Mouse (Mus musculus) limb, embryonic 14.5 days (tissue): ENCODE measurements at regions not wholly inside any gene's neighbourhood (a gene's known extent, or its start where the extent isn't known, plus 50 kb on each side); places are given as distances from the start of the nearest gene placed in this dataset.
"Not testable (repeated sequence)": the region's sequence is repeated elsewhere in the genome, so short reads cannot be mapped to it uniquely, and the experiment has no call there.

Source experiments
- ATAC-seq: fragments of 200-750 bp; cut with Nextera tagmentation; 2 replicates; pipeline ENCODE4 v1.8.0; 2017; ENCODE audit warnings: low read depth, moderate number of reproducible peaks, moderate TSS enrichment; ENCODE audit not compliant: low FRiP score
- DNase-seq: peaks from one replicate; pipeline ENCODE4 v3.0.0-alpha.2; 2015; ENCODE audit warnings: low spot score
- H3K27ac ChIP-seq: fragments of 300-500 bp; sonication (generic); replicated peaks from 2 replicates; pipeline ENCODE4 v1.5.1; 2014; ENCODE audit warnings: low read depth, mild to moderate bottlenecking, low read length, moderate library complexity, mixed read lengths
- H3K27me3 ChIP-seq: fragments of 300-500 bp; sonication (generic); 2 replicates; pipeline ENCODE4 v1.6.1; 2014; ENCODE audit warnings: low read length, mixed read lengths; ENCODE audit not compliant: control insufficient read depth, insufficient read depth
- H3K36me3 ChIP-seq: fragments of 300-500 bp; sonication (generic); 2 replicates; pipeline ENCODE4 v1.6.1; 2014; ENCODE audit warnings: mild to moderate bottlenecking, low read length, moderate library complexity, mixed read lengths; ENCODE audit not compliant: control insufficient read depth, insufficient read depth
- H3K4me1 ChIP-seq: fragments of 300-500 bp; sonication (generic); 2 replicates; pipeline ENCODE4 v1.6.1; 2014; ENCODE audit warnings: antibody characterized with exemption, low read length, mixed read lengths; ENCODE audit not compliant: control insufficient read depth, insufficient read depth
- H3K4me2 ChIP-seq: fragments of 300-500 bp; sonication (generic); replicated peaks from 2 replicates; pipeline ENCODE4 v1.6.1; 2014; ENCODE audit warnings: low read depth, mild to moderate bottlenecking, low read length, moderate library complexity; ENCODE audit not compliant: severe bottlenecking
- H3K4me3 ChIP-seq: fragments of 300-500 bp; sonication (generic); replicated peaks from 2 replicates; pipeline ENCODE4 v1.5.1; 2014; ENCODE audit warnings: low read length
- H3K9ac ChIP-seq: fragments of 300-500 bp; sonication (generic); 2 replicates; pipeline ENCODE4 v1.6.1; 2014; ENCODE audit warnings: mild to moderate bottlenecking, low read depth, low read length, moderate library complexity; ENCODE audit not compliant: severe bottlenecking
- H3K9me3 ChIP-seq: fragments of 300-500 bp; sonication (generic); 2 replicates; pipeline ENCODE4 v1.6.1; 2016; ENCODE audit warnings: low read length; ENCODE audit not compliant: control insufficient read depth
- POLR2A ChIP-seq: fragments of 200-500 bp; IDR thresholded peaks from 2 replicates; pipeline ENCODE4 v1.8.0; 2012; ENCODE audit warnings: inconsistent platforms, mild to moderate bottlenecking, moderate library complexity, borderline replicate concordance; ENCODE audit not compliant: insufficient read depth, insufficient read length; ENCODE audit errors: extremely low read depth
- whole genome bisulfite sequencing: fragments of 180-500 bp; shearing (Covaris S2); extraction: QIAGEN DNeasy Blood & Tissue Kit; methylation state at CpG from one replicate; pipeline ENCODE4 v1.1.7; 2014; 5-methylcytosine and 5-hydroxymethylcytosine counted together

DNA sequence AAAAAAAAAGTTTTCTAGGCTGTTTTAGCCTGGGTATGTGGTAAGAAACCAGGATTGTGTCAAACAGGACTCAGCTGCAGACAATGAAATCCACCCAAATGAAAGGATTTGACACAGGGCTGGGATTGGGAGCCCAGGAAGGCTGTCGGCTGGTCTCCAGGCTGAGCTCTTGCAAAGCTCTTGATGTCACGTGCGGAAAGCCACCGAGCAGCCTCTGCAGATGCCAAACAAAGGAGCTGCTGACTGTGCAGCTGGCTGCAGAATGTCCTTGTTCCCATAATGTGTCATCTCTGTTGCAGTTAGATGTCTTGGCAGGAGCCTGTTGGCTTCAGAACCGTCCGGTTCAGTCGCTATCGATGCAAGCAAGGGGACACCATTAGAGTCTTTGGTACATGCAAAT is 56.1 kb downstream of the Bbs10 start:
- H3K36me3 ChIP-seq, result no peaks in the 10 kb centered on the region
- DNase-seq, result no peak
- H3K27me3 ChIP-seq, result no peaks in the 10 kb centered on the region
- no peaks in the 10 kb centered on the region for H3K4me1 ChIP-seq
- no peak overlapping the region for H3K9ac ChIP-seq
- no peak for TF ChIP-seq POLR2A
- H3K4me3 ChIP-seq, result no peak overlapping the region
- ATAC-seq, result no peak
- 72% methylated on average over 8 of the region's 8 CpGs for WGBS
- no peak overlapping the region for H3K4me2 ChIP-seq
- H3K27ac ChIP-seq, result no peak overlapping the region
- no peaks in the 10 kb centered on the region for H3K9me3 ChIP-seq

DNA sequence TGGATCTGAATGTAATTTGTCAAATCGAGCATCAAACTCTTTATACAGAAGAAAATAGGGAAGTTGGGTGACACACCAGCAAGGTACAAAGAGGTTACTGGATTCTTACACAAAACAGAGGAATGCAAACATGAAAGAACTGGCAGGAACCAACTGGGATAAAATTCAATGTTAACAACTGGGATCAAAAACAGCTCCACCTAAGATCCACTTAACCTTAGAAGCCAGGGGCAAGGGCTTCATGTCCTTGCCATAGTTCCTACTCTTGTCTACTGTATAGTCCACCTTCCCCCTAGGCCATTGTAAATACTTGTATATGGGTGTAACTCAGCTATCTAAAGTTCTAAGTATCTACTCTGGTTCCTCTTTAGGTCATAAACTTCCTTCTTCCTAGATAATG is 59.9 kb downstream of the Bbs10 start:
- ATAC-seq, H3K36me3 ChIP-seq, H3K4me2 ChIP-seq, H3K4me3 ChIP-seq, H3K27ac ChIP-seq, H3K9ac ChIP-seq, H3K4me1 ChIP-seq, H3K27me3 ChIP-seq, DNase-seq, H3K9me3 ChIP-seq: not testable (repeated sequence)
- 92% methylated on average over 1 of the region's 1 CpGs for WGBS

DNA sequence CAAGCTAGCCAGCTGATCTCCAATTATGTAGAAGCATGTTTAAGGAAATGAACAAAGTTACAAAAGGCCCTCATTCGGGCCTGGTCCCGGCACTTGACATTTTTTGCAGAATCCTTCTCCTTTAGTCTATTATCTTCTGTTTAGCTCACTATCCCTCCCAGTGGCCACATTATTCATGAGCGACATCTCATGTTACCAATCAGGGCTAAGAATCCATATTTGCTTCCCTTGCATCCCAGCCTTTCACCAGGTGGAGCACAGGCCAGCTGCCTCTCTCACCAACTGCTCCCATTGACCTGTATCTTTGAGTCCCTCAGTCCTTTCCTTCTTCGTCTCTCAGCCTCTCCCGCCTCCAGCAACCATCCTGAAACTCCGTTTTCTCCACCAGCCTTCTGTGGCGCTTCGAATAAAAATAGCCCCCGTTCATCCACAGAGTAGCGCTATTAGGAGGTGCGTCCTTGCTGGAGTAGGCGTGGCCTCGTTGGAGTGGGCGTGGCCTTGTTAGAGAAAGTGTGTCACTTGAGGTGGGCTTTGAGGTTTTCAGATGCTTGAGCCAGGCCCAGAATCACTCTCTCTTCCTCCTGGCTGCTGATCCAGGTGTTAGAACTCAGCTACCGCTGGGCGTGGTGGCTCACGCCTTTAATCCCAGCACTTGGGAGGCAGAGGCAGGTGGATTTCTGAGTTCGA is 63.4 kb downstream of the Bbs10 start:
- ATAC-seq (no peak), DNase-seq (no peak)
- no peaks in the 10 kb centered on the region for H3K9me3 ChIP-seq
- H3K4me3 ChIP-seq, result no peak overlapping the region
- no peaks in the 10 kb centered on the region for H3K36me3 ChIP-seq
- no peak for TF ChIP-seq POLR2A
- H3K27me3 ChIP-seq, result no peaks in the 10 kb centered on the region
- H3K9ac ChIP-seq, result no peak overlapping the region
- H3K27ac ChIP-seq, result no peak overlapping the region
- H3K4me1 ChIP-seq, result no peaks in the 10 kb centered on the region; the same call in 1 of the 2 replicates
- no peak overlapping the region for H3K4me2 ChIP-seq
- 91% methylated on average over 18 of the region's 18 CpGs for WGBS

DNA sequence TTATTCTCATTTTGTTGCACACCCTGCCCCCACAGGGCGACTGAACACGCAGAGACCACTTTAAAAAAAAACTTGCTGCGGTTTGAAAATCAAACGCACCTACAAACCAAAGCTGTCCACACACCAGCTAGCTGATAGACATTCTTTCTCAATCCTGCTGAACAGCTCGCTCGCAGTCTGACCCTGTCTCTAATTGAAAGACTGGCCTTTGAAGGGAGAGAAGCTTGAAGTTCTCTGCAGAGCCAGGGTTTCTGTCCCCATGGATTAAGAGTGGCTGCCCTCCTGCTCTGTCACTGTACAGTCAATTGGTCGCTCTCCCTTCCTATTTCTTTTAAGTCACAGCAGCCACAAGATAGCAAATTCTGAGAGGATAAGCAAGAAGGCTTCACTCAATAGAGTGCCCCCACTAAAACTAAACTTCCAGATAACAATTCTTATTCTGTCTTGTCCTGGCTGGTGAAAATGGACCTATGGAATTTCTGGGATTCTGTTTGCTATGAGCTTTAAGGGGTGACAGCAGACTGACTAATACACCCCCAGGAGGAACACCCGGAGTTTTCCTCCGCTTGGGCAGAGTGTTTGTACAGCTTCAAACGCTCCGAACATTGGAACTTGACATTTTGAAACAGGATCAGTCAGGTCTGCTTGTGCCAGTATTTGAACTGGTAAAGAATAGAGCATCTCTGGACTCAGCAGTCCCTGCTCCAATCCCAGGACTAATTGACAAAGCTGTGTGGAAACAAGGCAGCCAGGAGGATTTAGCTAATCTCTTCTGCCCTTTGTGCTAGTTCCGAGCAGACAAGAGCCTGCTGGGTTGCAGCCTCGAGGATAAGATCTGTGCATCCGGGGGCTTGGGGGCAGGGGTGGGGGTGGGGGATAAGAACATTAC is 65.5 kb downstream of the Bbs10 start:
- Histone ChIP-seq H3K9me3 (no peaks in the 10 kb centered on the region), H3K36me3 (no peaks in the 10 kb centered on the region), H3K9ac (no peak overlapping the region), H3K4me3 (no peak overlapping the region), H3K4me1 (no peaks in the 10 kb centered on the region; the same call in 1 of the 2 replicates), H3K27me3 (no peaks in the 10 kb centered on the region), H3K27ac (no peak overlapping the region), H3K4me2 (no peak overlapping the region)
- WGBS, result 45% methylated on average over 14 of the region's 14 CpGs
- no peak for ATAC-seq
- no peak for DNase-seq
- TF ChIP-seq POLR2A, result no peak

DNA sequence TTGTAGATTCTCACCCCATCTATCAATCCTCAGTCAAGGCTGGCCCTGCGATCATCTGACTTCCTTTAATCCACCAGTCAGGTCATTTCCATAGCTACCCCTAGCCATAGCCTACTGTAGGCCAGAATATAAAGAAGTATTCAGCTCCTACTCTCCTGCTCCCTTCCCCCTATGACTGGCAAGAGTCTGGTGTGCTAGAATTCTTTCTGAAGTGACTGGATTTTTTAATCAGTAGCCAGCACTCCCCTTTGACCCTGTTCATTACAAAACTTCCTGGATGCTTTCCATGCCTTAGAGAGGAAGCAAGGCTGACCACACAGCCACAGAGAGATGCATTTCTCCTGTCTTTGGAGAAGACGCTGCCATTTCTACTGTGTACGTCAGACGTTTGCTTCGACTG is 66.5 kb downstream of the Bbs10 start:
- no peak overlapping the region for H3K4me2 ChIP-seq
- H3K4me1 ChIP-seq, result no peaks in the 10 kb centered on the region; the same call in 1 of the 2 replicates
- no peak overlapping the region for H3K4me3 ChIP-seq
- 69% methylated on average over 5 of the region's 5 CpGs for WGBS
- H3K27me3 ChIP-seq, result no peaks in the 10 kb centered on the region
- ATAC-seq (no peak), DNase-seq (no peak)
- no peak overlapping the region for H3K27ac ChIP-seq
- no peak for TF ChIP-seq POLR2A
- H3K9me3 ChIP-seq, result no peaks in the 10 kb centered on the region
- H3K9ac ChIP-seq, result no peak overlapping the region
- H3K36me3 ChIP-seq, result no peaks in the 10 kb centered on the region

DNA sequence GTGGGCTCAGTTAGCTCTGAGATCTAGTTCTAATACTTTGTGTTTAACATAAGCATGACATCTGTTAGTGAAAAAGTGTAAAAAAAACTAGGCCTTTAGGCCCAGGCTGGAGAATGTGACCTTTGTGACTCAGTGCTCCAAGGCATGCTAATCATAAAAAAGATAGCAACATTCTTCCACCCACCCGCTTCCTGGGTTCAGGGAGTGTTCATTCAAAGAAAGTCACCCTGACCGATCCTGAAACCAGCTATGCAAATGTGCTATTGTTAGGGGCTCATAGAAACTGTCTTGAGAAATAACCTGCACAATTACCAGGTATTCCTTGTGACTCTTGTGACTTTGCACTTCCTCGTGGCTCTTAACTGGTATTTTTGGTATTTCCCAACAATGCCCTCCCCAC is 70.6 kb downstream of the Bbs10 start:
- H3K4me3 ChIP-seq, H3K4me2 ChIP-seq, H3K27me3 ChIP-seq, DNase-seq, H3K9me3 ChIP-seq, H3K9ac ChIP-seq, ATAC-seq, H3K27ac ChIP-seq, H3K4me1 ChIP-seq, H3K36me3 ChIP-seq: not testable (repeated sequence)
- 77% methylated on average over 3 of the region's 3 CpGs for WGBS
